Mouse (Mus musculus) megakaryocyte-erythroid progenitor cell, adult 5 weeks (primary cell): ENCODE data around the gene Foxf2. TPM values are rescaled to one million over a fixed set of nuclear protein-coding genes. Genes with fewer than 3 reads are reported as not detected.

Experiments used
- polyA plus RNA-seq: library from polyadenylated mRNA; stranded (reverse); fragments of >175 nt; gene quantifications from 2 replicates; pipeline ENCODE4 v1.2.3, GENCODE M21; 2012

Gene Foxf2
- not detected in 2 replicates for polyA plus RNA-seq

GRCm38 (mm10) chr13:31625333-31626101 lies at the start of gene Foxf2:
Gene Foxf2, plus strand, starts transcription at chr13:31625816.

Other genes starting within 250 kb of the Foxf2 start
- 0.12 and 0.31 TPM in 2 replicates for gene Foxq1, start 69.7 kb upstream of the Foxf2 start, polyA plus RNA-seq
- gene A530084C06Rik, start 66.5 kb upstream of the Foxf2 start, polyA plus RNA-seq: 0.02 and 0.06 TPM in 2 replicates
- 0.09 and 0.10 TPM in 2 replicates for gene Foxc1, start 180.8 kb downstream of the Foxf2 start, polyA plus RNA-seq